Mouse (Mus musculus): ENCODE measurements around the gene Gm20219.

The Gm20219 gene

DNA sequence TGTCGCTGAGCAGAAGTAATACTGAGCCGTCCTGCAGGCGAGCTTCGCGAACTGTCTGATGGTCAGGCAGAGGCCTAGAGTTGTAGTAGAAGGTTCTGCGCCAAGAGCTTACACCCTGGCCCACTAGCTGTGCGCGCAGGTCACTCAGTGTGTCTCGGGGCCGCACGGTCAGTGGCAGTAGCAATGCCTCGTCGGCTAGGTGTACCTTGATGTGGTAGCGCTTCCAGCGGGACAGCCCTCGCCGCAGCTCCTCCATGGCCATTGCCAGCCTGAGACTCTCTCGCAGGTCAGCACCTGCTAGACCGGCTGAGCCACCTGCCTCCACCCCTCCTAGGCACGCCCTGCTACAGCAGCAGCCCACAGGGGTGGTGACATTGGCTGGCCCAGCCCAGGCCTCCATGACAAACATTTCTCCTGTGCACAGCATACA is at the start of gene Gm20219:
Gm20219 (minus strand) TSS at position 266 of the 430 bp plus-strand sequence.
- DNase-seq (ENCODE audit: low read depth, low spot score), result no peak

DNA sequence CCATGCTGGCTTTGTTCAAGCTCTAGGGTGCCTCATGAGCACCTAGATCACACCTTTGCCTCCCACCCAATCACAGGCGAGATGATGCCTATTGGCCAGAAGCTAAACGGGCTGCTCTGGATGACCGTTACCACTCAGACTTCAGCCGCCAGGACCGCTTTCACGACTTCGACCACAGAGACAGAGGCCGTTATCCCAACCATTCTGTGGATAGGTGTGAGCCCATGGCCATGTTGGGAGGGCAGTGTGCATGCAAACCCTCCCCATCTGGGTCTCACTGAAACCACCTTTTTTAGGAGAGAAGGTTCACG is 49.8 kb upstream of the Gm20219 start:
- no peak for DNase-seq (ENCODE audit: low read depth, low spot score)

DNA sequence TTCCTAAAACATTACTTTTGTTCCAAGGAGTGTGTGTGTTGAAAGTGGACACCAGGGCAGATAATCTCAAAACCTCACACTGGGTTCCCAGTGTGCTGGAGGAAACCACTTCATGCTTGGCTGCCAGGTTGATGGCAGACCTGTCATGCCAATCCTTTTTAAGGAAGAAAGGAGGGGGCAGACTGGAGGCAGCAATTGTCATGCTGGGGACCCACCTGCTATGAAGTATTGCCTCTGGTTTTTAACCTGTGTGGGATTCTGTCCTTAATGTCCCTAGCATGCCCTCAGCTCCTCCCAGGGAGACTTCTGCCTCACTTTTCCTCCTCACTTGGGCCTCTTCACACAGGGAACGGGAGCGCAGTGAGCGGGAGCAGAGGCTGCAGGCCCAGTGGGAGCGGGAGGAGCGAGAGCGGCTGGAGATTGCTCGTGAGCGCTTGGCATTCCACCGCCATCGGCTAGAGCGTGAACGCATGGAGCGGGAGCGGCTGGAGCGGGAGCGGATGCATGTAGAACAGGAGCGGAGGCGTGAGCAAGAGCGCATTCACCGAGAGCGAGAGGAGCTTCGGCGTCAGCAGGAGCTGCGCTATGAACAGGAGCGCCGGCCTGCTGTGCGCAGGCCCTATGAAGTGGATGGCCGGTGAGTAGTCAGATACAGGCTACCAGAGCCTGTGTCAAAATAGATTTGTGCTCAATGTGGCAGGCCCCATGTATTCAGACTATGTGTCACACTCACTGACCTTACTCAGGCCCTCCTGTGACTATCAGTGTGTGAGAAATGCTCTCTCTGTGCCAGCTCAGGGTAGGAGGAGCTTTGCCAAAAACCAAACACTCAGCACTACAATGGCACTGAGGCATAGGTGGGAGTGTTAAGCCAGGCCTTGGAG is 49.2 kb upstream of the Gm20219 start:
- no peak for DNase-seq (ENCODE audit: low read depth, low spot score)

DNA sequence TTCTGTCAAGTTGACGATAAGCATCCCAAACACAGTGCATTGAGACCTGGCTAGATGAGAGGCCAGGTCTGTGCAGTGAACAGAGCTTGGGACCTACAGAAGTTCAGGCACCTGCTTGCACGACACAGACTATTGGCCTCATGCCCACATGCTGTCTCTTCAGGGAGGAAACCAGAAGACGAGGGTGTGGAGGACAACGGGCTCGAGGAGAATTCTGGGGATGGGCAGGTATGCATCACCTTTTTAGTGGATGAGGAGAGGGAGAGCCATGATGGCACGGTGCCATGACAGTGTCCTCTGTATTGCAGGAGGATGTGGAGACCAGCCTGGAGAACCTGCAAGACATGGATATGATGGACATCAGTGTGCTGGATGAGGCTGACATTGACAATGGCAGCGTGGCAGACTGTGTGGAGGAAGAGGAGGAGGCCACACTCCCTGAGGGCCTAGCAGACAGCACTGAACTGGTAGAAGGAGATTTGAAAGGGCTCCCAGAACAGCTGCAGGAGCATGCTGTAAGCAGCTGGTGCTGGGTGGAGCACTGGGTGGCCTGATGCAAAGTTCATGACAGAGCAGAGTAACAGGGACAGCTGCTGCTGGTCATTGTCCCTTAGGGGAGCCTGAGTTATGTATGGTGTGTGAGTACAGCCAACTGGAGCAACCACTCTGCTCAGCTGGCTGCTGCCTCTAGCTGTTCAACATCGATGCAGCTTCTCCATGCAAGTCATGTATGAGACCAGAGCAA is 39.5 kb upstream of the Gm20219 start:
- DNase-seq (ENCODE audit: low read depth, low spot score), result no peak

DNA sequence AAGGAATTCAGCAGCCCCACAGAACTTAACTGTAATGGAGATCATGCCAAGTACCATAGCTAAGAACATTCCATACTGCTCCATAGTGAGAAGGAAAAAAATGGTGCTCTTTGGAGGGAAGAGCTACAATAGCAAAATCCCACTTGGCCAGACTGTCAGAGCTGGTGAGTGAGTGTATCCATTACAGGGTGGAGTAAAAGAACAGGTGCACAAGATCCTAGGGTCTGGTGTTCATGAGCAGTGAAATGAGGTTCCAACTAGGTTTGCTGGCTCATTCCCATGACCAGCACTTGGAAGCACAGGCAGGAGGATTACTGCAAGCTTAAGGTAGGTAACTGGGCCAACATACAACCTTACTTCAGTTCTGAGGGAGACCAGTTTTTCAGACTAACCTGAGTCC is 38.4 kb upstream of the Gm20219 start:
- DNase-seq (ENCODE audit: low read depth, low spot score), result no peak

DNA sequence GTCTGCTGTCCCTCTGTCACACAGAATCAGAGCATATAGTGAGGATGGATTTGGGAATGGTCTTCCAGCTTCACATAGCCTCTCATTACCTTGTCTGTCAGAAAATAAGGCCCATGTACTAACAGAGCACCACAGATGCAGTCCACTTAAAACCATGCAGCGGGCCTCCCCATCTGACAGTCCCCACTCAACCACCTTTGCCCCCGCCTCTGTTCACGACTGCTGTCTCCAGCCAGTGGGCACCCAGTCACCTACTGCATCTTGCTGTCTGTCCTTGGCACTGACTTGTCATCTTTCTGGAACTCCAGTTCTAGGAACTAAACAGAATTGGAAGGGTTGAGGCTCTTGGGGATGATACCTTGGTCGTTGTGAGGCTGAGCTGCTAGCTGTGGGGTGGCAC is 34.7 kb upstream of the Gm20219 start:
- DNase-seq (ENCODE audit: low read depth, low spot score), result no peak

DNA sequence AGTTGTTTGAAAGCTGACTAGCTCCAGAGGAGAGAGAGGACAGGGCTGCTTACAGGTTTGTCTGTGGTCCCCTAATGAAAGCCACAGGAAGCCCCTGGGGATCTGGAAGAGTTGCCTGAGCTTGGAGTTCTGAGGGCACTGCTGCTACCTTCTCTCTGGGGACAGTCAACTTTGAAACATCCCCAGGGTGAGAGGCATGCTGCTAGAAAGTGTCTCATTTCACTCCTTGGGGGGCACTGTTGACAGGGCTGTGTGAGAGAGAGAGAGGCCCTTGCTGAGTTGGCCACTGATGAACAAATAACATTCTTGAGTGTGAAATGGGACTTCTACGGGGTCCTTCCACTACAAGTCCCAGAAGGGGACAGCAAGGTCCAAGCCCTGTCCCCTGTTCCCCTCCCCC is 33.6 kb upstream of the Gm20219 start:
- no peak for DNase-seq (ENCODE audit: low read depth, low spot score)

DNA sequence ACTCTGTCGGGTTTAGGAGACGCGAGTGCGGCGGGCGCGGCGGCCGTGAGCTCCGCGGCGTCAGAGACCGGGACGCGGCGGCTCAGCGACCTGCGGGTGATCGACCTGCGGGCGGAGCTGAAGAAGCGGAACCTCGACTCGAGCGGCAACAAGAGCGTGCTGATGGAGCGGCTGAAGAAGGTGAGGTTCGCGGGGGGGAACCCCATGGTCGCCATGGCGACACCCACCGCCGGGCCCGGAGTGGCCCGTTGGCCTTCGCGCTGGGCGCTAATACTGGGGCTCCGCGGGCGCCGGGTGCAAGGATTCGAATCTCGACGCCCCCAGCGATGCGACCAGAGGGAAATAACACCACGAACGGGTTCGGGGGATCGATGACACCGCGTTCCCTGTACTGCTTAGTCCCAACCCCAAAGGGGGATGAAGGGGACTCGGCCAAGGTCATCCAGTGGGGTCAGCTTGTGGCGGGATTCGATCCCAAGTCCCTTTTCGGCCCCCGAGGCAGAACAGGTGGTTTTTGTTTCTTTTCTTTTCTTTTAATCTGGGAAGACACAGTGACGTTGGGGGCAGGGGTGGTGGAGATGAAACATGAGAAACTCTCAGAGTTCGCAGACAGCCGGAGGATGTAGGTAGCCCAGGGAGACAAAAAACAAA is 31.1 kb upstream of the Gm20219 start:
- peak; percentile 74 for DNase-seq (ENCODE audit: low read depth, low spot score)

DNA sequence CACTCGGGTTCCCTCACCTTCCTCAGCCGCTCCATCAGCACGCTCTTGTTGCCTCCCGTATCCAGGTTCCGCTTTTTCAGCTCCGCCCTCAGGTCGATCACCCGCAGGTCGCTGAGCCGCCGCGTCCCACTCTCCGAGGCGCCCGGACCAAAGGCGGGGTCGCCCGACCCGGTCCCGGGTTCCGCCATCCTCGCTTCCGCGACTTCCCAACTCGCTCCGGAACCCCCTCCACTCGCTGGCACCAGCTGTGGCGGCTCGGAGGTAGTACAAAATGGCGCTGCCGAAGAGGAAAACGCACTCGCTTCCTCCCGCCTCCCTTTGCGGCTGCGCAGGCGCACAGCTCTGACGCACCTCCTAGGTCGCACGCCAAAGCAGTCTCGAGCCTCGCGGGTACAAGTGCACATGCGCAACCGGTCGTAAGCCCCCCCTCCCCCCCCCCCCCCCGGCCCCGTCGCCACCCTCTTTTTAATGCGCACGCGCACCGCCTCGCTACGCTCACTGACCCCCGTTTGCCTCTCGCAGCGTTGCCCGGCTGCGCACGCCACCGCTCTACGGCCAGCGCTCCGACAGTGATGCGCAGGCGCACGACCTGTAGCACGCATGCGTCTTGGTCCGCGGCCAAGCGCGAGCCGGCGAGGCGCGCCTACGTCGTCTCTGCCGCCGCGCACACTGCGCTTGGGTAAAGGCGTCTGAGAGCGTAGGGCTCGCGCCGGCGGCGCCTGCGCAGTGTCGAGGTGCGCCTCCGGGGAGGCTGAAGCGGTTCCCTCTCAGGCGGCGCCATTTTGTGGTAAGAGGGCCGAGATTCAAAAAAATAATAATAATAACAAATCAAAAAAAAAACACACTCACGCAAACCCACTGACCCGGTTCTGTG is 30.3 kb upstream of the Gm20219 start, which contains the start of the genes Safb2 and Safb:
Safb2 (minus strand) TSS at position 329 of the 874 bp plus-strand sequence.
Safb (plus strand) TSS at position 569 of the 874 bp plus-strand sequence.
- DNase-seq (ENCODE audit: low read depth, low spot score), result peak; percentile 100

DNA sequence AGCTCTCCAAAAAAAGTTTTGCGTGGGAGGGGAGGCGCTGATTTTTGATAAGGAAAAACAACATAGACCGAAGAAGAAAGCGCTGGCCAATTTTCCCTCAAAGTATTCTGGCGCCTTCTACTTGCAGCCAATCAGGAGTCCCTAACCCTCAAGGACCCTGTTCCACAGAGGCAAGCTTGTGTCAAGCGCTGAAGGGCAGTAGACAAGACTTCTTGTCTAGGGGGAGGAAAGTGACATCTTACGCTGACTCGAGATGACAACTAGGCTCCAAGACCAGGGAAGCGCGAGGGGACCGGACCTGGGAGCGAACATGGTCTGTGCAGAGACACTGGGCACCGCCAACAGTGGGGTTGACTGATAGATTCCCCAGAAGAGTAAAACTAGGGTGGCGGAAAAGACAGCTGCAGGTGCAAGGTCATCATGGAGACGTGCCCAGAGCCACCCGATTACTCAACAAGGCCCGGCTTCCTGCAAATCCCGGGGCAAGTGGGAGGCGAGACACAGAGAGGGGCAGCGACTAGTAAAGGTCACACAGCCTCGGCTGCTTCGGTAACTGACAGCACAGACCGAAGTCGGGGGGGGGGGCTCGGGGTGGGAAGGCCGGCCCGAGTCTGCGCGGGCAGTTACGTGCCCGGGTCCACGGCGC is 29.5 kb upstream of the Gm20219 start:
- no peak for DNase-seq (ENCODE audit: low read depth, low spot score)

DNA sequence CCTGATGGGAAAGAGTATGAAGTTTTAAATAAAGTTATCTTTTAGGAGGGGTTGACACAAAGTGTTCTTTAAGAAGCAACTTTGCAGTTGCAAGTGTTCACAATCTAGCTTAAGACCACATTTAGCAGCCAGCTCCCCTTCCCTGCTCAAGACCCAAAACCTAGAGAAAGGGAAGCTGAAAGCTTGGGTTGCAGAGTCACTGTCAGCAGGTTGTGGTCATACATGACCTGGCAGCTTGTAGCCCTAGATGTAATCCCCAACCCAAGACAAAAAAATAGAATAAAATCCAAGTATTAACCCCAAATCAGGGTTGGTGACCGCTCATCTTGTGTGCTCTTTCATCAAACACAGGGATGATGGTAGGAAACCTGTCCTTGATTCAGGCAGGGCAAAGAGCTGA is 28.9 kb upstream of the Gm20219 start:
- DNase-seq (ENCODE audit: low read depth, low spot score), result peak; percentile 41

DNA sequence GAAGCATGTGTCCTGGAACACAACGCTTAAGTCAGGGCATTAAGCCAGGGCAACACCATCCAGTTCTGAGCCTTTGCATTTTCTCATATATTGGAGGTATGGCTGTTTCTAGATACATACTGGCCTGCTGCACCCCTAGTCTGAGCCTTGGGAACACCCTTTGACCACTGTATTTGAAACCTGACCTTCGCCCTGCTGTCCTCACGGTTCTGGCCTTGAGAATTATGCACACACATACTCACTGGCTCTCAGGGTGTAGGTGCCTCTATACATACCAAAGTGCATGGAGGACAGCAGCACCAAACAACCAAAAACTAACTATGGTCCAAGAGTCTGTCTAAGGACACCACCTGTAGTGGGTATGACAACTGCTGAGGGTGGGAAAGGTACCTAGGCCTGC is 18.8 kb upstream of the Gm20219 start:
- DNase-seq (ENCODE audit: low read depth, low spot score), result no peak

DNA sequence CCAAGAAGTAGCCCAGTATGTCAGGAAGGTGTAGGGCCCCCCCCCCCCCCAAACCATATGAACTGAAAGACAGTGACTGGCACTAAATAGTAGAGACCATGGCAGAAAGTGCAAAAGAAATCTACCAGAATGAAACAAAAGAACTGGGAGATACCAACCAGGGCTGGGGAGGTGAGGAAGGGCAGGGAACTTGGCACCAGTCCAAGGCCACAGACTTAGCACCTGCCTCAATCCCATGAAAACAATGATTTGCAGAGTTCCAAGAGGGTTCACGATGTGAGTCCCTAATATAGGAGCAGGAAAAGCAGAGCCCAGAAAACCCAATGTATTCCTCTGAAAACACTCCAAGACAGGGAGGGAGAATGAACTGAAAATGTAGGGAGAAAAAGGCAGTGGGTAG is 18.0 kb upstream of the Gm20219 start:
- no peak for DNase-seq (ENCODE audit: low read depth, low spot score)

DNA sequence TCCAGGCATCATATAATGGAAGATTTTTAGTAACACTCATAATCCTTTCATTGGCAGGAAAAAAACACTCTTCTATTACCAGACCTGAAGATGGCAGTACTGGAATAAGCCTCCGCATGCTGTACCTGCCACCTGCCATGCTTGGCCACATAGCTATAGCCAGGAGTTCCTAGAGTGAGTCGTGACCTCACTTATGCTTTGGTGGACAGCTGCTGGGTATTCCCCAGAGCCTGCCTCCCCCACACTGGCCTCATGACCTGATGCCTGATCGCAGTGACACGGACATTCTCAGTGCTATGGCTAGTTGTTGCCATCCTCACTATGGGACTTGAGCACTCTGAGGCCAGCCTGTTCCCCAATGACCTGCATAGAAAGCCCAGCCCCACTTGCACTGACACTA is 16.1 kb upstream of the Gm20219 start:
- no peak for DNase-seq (ENCODE audit: low read depth, low spot score)

DNA sequence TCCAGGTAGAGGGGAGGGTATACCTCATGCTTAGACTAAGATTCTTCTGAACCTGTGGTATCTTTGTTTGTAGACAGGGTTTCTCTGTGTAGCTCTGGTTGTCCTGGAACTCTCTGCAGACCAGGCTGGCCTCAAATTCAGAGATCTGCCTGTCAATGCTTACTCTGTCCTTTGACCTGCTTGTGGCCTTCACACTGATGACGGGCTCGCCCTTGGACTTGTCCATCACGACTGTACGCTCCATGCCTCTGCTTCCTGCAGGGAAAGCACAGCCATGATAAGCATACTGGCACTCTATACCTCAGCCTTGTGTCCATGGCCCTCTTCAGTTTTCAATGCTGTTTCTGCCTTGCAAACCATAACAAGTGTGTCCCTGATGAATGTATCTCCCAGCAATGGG is 13.2 kb upstream of the Gm20219 start:
- DNase-seq (ENCODE audit: low read depth, low spot score), result no peak

DNA sequence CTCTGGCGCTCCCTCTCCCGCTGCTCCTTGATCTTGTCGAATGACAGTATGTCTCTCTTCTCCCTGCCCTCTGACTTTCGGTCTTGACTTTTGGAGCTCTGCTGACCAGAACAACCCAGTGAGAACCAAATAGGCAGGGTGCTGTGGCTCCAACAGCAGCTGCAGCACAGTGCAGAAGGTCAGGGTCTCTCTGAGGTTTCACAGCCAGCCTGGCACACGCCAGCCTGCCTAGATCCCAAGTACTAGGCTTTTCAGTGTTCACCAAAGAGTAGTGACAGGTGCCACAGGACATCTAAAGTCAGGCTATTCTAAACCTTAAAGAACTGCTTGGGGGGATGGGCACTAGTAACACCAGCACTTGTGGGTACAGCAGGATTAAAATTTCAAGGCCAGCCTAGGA is 12.7 kb upstream of the Gm20219 start:
- DNase-seq (ENCODE audit: low read depth, low spot score), result no peak

DNA sequence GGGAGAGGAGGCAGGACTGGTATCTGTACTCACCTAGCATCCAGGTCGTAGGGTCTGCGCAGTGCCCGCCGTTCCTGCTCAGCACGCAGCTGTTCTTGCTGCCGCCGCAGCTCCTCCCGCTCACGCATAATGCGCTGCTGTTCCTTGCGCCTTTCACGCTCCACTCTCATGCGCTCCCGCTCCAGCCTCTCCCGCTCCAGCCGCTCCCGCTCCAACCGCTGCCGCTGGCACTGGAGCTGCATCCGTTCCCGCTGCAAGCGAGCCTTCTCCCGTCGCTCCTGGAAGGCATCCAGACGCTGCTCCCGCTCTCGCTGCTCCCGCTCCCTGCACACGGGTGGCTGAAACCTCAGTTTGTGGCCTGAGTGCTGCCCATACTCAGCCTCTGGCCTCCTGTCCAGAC is 12.1 kb upstream of the Gm20219 start:
- no peak for DNase-seq (ENCODE audit: low read depth, low spot score)

DNA sequence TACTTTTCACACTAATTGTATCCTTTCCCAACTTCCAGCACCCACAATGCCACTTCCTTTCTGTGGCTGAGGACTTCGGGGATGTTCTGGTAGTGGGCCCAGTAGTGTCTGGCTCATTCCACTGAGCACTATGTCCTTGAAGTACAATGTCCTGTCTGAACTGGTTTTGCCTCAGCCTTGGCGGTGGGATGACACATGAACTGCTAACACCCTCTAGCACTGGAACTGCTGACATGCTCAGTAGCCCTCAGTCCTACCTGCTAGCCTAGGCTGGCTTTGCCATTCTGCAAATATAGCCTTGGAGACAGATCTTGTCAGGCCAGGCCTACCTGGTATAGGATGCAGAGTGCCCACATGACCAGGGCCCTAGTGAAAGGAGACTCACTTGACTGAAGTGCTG is 7.7 kb upstream of the Gm20219 start:
- no peak for DNase-seq (ENCODE audit: low read depth, low spot score)

DNA sequence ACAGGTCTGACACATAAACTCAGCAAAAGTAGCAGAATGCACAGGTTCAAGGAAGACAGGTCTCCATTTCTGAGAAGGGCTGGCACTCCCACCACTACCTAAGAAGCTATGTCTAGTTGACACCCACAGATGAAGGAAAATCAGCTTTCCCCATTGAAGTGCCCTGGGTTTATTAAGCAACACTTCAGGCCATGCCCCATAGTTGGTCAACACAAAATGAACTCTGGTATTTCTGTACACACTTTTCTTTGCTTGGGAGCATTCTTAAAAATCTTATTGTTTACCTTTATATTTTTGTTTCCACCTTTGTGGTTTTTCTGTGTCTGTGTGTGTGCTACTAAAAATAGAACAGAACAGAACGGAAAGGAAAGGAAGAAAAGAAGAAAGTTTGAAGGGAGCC is 5.9 kb upstream of the Gm20219 start:
- DNase-seq (ENCODE audit: low read depth, low spot score), result no peak

DNA sequence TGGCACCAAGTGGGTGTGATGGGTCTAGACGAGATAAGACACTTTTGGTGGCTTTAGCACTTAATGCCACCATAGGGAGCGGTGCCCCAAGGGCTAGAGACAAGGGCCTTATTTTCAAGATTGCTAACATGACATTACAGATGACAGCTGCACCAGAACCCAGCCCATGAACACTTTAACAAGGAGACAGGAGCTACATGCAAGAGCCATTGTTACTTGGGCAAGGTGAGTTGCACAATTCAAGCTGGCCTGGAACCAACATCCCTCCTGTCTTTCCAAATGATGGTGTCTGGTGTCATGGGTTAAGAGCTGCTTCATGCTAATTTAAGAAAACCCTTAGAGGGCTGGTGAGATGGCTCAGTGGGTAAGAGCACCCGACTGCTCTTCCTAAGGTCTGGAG is 5.2 kb upstream of the Gm20219 start:
- no peak for DNase-seq (ENCODE audit: low read depth, low spot score)

DNA sequence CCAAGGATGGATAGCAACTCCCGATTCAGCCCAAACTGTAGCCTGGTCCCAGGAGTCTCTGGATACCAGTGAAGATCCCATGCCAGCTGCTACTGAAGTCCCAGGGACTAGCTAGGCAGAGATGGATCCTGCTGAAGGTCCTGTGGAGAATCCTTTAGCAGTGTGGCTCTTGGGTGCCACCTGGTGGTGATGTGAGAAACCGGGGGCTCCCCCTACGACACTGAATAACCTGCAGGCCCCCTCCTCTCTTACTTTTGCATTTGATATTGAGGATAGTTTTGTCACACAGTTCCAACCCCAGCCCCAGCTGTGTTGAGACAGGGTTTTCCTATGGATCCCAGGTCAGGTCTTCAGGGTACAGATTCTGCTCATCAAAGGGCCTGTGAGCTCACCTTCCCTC is 4.3 kb upstream of the Gm20219 start:
- DNase-seq (ENCODE audit: low read depth, low spot score), result peak; percentile 62

All from A20 (cell line).